Mouse (Mus musculus) lung, postnatal 25 days (tissue): ENCODE results near the gene Pold2.

Experiments used
- DNase-seq: peaks from one replicate; pipeline ENCODE4 v3.0.0; 2022; ENCODE audit warnings: low spot score

Pold2 gene

DNA sequence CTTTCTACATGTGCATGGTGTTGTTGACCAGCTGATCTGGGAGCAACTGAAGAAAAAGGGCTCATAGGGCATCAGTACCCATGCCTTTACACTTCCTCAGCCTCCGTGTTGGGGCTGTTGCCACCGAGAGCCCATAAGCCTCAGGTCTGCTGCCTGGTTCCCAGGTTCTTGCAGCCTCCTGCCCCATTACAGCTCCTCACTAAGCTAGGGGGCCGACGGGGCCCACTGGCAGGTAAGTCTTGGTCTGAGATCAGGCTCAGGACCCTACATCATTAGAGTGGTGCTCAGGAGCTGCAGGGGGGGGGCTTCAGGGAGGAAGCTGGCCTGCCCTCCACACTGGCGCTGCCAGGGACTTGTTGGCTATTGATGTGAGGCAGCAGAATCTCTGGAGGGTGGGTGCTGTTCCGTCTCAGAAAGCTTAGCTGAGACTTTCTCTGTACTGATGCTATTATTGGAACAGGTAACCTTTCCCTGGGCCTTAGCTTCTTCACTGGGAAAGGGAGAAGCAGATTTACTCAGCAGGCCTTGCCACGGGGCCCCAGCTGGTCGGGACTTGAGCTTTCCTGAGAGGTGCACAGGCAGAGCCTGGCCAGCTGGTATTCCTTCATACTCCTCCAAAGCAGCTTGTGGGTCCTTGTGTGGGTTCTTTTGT, 21.5 kb downstream of the Pold2 start:
- DNase-seq = no peak

DNA sequence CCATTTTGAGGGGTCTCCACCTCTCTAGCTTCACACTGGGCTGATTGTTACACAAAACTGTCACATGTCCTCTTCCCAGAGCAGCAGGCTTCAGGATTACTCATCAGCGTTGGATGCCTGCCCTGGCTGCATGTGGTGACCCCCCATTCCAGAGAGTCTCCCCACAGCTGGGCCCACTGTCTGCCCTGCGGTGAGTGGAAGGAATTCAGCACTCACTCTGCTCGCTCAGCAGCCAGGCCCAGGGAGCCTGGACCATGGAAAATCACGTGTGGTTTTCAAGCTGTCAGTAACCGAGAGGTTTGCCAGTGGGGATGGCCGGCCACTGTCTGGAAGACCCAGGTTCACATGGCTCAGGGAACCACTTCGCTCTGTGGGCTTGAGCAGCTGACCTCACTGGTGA, 22.2 kb downstream of the Pold2 start:
- no peak for DNase-seq

DNA sequence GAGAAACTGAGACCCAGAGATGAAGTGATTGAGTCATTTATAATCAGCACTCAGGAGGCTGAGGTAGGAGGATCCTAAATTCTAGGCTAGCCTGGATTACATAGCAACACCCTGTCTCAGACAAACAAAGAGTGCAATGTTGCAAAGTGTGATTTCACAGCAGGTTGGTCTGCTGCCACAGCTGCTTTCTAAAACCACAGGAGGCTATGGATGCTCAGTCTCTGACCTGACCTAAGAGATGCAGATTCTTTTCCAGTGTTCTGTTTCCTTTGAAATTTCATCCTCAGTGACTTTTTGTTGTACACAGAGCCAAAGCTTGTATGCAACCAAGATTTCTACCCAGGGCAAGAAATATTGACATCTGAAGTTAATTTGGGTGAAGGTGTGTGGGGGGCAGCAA, 22.6 kb downstream of the Pold2 start:
- DNase-seq = no peak

DNA sequence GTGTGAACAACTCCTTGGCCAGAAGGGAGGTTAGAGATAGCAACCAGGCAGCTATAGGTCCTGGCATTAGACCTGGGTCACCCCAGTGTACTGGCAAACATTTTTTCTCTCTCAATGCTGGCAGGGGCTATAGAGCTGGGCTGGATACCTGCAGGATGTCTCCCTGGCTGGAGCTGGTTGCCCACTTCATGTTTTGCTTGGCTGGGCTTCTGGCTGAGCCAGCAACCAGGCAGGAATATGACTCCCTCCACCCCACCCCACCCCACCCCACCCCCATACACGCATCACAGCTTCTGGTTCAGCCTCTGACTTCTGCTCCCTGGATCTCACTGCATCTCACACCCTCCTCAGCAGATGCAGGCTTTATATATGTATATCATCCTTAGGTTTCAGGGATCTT, 25.8 kb downstream of the Pold2 start:
- no peak for DNase-seq

- no peak for DNase-seq
Observed at GRCm38 (mm10) chr11:5851021-5851736, 26.9 kb downstream of the Pold2 start.

DNA sequence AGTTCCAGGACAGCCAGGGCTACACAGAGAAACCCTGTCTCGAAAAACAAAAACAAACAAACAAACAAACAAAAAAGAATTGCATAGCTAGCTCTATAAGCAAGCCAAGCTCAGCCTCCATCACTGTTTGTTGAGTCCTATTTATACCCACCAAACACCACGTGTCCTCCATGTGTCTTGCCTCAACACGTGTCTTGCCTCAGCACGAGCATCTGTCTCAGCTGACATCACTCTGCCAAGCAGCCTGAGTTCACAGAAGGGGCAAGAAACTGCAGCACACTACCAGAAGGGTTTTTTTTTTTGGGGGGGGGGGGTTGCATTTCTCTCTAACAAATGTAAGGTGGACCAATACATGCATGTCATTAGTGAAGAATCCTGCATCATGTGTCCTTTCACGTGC, 27.6 kb downstream of the Pold2 start:
- DNase-seq = no peak

GRCm38 (mm10) chr11:5849316-5849715, 28.8 kb downstream of the Pold2 start:
- DNase-seq = no peak

- no peak for DNase-seq
Observed at GRCm38 (mm10) chr11:5848741-5849140, 29.4 kb downstream of the Pold2 start.

- DNase-seq = peak; percentile 59
Observed at GRCm38 (mm10) chr11:5846639-5847345, 31.3 kb downstream of the Pold2 start.

GRCm38 (mm10) chr11:5843131-5843530, 35.0 kb downstream of the Pold2 start:
- no peak for DNase-seq

DNA sequence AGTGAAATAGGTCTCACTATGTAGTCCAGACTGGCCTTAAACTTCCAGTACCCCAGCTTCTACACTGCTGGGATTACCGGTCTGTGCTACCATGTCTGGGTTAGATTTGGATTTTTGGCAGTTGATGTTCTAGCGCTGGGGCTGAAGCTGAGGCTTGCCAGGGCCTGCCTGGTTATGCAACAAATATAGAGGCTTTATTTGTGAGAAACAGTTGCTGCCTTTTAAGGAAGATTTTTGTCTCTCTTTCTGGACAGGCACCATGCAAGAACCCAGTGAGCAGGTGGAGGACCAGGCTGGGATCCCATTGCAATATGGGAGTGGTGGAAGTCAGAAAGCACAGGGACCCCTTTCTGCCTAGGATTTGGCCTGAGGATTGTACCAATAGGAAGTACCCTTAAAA, 36.3 kb downstream of the Pold2 start:
- DNase-seq = no peak

- no peak for DNase-seq
Observed at GRCm38 (mm10) chr11:5840346-5840745, 37.7 kb downstream of the Pold2 start.

DNA sequence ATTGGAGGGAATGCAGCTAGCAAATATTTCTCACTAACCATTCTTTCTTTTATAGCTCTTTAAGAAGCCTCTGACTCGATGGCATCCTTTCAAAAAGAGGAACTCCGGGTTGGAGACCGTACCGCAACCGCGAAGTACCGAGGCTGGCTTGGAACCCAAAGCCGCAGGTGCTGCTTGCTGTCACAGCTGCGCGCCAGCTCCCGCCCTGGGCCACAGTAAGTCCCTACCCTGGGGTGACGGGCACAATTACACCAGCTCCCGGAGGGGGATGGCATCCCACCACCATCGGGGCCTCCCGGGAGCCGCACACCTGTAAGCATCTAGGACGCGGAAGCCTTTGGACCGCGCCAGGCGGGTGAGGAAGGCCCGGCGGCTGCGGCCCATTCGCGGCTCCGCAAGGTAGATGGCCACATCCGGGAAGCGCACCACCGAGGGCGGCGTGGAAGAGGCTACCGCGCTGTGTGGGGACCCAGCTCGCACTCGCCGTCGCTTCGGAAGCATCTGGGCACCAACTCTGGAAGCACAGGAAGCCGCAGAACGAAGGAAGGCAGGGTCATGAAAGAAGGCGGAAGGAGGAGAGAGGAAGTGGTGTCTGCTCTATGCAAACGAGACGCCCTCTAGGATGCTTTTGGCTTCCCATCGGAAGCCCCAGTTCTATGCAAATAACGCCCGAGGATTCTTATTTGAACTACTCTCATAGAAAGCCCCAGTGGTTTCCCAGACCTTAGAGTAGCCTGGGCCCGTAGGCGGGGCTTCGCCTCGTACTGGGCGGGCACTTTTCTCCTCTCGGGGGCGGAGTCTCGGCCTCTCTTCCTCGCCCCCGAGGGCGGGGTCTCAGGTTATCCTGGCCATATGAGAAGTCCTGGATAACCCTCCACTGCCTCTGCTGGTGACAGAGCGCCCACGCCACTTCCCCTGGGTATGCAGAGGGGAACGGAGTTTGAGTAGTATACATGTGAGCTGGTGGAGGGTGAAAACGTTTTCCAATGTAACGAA, 40.5 kb downstream of the Pold2 start, which contains the start of gene Polm:
Gene Polm (minus strand): TSS at position 766 of the 996 bp plus-strand sequence.
- DNase-seq = peak; percentile 94

DNA sequence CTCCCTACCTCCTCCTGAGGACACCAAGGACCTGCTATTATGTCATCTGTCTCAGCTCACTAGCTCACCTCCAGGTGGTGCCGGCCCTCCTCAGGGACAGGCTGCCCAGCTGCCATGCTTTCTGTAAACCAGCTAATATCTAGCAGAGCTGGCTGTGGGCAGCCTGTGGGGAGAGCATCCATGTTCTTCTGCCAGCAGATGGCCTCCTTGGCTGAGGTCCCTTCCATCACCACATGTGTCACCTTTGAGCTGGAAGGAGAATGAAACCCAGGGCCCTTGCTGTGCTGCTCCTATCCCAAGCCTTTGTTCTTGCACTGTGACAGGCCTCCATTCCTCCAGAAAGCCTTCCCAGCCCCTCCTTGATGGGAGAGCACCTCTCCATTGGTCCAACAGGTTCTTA, 42.0 kb downstream of the Pold2 start:
- DNase-seq = no peak

GRCm38 (mm10) chr11:5835057-5835456, 43.0 kb downstream of the Pold2 start:
- no peak for DNase-seq

DNA sequence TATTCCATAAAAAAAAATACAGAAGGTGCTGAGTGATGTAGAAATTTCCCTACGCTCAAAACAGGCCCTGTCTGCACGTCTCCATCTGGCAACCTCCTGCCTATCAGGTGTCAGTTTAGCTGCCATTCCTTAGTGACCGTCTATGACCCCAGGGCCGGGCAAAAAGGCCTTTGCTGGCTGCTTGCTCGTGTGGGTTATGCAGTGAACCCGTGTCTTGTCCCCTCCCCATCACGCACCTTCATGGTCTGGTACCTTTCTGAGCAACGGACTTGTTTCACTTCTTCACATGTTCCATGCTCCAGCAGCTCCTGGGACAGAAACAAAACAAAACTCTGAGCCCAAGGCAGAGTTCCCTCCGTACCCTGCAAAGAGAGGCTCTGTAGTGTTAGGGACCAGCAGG, 43.6 kb downstream of the Pold2 start:
- no peak for DNase-seq

DNA sequence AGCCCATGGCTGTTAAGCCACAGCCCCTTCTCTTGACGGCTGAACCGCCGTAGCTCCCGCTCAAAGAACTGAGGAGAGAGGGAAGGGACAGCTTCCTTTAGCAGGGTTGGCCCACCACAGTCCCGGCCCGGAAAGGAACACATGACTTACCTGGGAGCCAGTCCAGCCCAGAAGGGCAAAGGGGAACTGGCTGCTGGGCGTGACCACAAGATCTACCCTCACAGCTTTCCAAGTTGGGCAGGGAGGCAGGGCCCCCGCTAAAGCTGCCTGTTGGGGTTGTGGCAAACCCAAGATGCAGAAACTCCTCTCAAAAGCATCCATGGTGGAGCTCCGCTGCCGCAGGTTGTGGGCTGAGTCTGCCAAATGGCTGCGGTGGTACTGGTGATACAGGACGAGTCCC, 48.8 kb downstream of the Pold2 start:
- DNase-seq = no peak

DNA sequence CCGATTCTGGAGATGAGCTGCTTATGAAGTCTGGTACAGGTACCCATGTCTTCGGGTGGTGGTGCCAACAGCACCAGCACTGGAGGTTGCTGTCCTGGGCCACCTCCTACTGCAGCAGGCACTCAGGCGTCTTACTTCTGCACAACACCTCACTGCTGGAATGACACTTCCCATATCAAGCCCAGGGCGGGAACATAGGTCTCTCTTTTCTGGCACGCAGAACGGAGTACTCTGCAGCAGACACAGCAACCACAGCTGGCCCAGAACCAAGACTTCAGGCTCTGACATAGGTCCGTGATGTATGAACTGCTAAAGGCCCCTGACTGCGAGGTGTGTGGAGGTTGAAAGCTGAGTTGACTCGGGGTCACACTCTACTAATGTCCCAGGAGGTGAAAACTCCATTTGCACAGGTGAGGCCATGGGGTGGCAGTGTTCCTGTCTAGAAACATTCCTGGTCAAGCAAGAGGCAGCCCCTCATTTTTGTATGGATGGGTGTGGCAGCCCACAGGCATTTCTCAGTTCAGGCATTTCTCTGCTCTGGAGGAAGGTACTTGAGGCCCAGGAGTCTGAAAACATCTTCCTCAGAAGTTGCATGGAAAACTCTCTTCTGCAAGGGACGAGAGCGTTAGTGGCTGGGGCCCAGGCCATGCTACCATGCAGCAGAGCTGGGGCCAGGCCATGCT, 49.4 kb downstream of the Pold2 start:
- DNase-seq = no peak

DNA sequence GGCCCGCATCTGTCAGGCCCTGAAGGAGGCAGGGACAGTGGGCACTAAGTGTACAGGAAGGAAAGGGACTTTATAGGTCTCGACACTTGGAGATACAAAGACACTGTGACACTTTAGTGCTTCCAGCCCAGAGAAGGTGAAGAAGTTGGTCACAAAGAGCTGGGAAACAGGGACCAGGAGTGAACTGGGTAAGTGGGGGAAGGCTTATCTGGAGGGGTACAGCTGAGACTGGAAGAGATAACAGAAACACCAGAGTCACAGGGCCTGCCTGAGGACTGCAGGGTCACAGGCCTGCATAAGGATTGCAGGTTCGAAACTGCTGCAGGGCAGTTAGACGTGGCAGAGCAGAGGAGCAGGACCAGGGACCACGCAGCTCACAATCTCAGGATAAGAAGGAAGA, 50.2 kb downstream of the Pold2 start:
- no peak for DNase-seq

DNA sequence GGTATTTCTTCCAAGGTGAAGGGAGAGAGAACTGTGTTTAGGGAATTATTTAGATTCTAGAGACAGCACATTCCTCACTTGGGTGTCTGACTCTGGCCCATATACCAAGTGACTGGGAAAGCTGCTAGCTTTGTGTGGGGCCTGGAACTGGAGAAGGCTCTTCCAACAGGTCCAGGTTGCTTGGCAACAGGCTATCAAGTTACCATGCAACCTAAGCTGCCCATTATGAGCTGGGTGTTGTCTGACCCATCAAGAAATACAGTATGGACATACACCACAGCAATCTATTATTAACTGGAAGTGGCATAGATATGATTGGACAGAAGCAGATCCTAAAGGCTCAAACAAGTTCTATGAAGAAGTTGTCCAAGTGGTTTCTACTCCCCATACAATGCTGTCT, 52.7 kb downstream of the Pold2 start:
- no peak for DNase-seq
